Mouse (Mus musculus) CD4-positive, CD25-positive, alpha-beta regulatory T cell (primary cell): Measurements from ENCODE around the gene Xirp1. TPM values are rescaled to one million over a fixed set of nuclear protein-coding genes. Genes with fewer than 3 reads are reported as not detected.

ENCODE experiments used
- polyA plus RNA-seq: library from polyadenylated mRNA; unstranded; fragments of 100-300 nt; shearing (Covaris generic); gene quantifications from one replicate; pipeline ENCODE4 v1.2.1, GENCODE M21; 2017

The Xirp1 gene
- polyA plus RNA-seq: not detected

GRCm38 (mm10) chr9:120023086-120023811, at the start of gene Xirp1:
Gene Xirp1, minus strand, starts transcription at chr9:120023598.

GRCm38 (mm10) chr9:120069779-120070178, 46.4 kb upstream of the Xirp1 start, which contains the start of gene Cx3cr1:
Gene Cx3cr1, minus strand, starts transcription at chr9:120069879.

GRCm38 (mm10) chr9:119984536-119985011, 38.8 kb downstream of the Xirp1 start, which contains the start of gene Csrnp1:
Gene Csrnp1, minus strand, starts transcription at chr9:119984658.

Other genes starting within 250 kb of the Xirp1 start
- 0.68 TPM for gene Scn11a, start 198.1 kb downstream of the Xirp1 start, polyA plus RNA-seq
- 58.3 TPM for gene Wdr48, start 128.7 kb downstream of the Xirp1 start, polyA plus RNA-seq
- gene Gorasp1, start 86.0 kb downstream of the Xirp1 start, polyA plus RNA-seq: 13.8 TPM
- not detected for gene Ttc21a, start 86.0 kb downstream of the Xirp1 start, polyA plus RNA-seq
- gene Csrnp1, start 38.9 kb downstream of the Xirp1 start, polyA plus RNA-seq: 78.2 TPM
- gene Cx3cr1, start 46.3 kb upstream of the Xirp1 start, polyA plus RNA-seq: not detected
- gene Ccr8, start 68.5 kb upstream of the Xirp1 start, polyA plus RNA-seq: 73.1 TPM
- 48.3 TPM for gene Slc25a38, start 86.8 kb upstream of the Xirp1 start, polyA plus RNA-seq
- gene Rpsa, start 104.1 kb upstream of the Xirp1 start, polyA plus RNA-seq: 1,368 TPM
- gene Mobp, start 126.1 kb upstream of the Xirp1 start, polyA plus RNA-seq: 0.14 TPM